Mouse (Mus musculus): ENCODE results near the gene Rogdi. TPM values are rescaled to one million over a fixed set of nuclear protein-coding genes. Genes with fewer than 3 reads are reported as not detected.

Rogdi gene
- polyA plus RNA-seq, 1 experiment from 2014 or later: 114 TPM

DNA sequence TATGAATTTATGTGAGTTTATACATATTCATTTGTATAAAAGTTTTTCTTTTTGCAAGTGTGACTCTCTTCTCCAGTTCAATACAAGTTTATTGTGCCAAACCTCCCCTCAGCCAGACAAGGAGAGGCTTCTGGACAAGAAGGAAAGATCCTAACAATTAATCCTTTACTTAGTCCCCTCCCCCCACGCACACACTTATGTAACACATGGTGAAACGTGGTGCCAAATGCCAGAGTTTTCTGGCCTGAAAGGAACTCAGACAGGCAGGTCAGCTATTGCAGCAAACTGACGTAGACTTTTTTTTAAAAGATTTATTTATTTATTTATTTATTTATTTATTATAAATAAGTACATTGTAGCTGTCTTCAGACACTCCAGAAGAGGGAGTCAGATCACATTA, 12.7 kb downstream of the Rogdi start:
- 67% methylated on average over 3 of the region's 3 CpGs for WGBS
- ATAC-seq: no peak

GRCm38 (mm10) chr16:4998984-4999383, 14.4 kb downstream of the Rogdi start:
- Histone ChIP-seq H3K27ac (ENCODE audit: low read length) (no peak overlapping the region), H3K9ac (replicated peaks; ENCODE audit: low read depth, low read length) (no peak overlapping the region), H3K4me2 (ENCODE audit: low read length) (no peak overlapping the region), H3K4me1 (replicated peaks; ENCODE audit: control insufficient read depth, insufficient read depth, low read length) (no peaks in the 10 kb centered on the region), H3K9me3 (ENCODE audit: control insufficient read depth, low read length) (no peaks in the 10 kb centered on the region), H3K27me3 (replicated peaks; ENCODE audit: control insufficient read depth, insufficient read depth, low read length) (0 out of 2 replicates have a peak, but pooled peaks cover 2% of the 10 kb centered on the region), H3K36me3 (ENCODE audit: control insufficient read depth, insufficient read depth) (no peaks in the 10 kb centered on the region), H3K4me3 (replicated peaks; ENCODE audit: low read length) (no peak overlapping the region)
- 89% methylated on average over 1 of the region's 1 CpGs for WGBS
- no peak for ATAC-seq

More for the DNA sequence above, 12.7 kb downstream of the Rogdi start:
- Histone ChIP-seq H3K9ac (replicated peaks; ENCODE audit: low read depth, low read length) (no peak overlapping the region), H3K9me3 (ENCODE audit: control insufficient read depth, low read length) (no peaks in the 10 kb centered on the region), H3K27me3 (replicated peaks; ENCODE audit: control insufficient read depth, insufficient read depth, low read length) (0 out of 2 replicates have a peak, but pooled peaks cover 2% of the 10 kb centered on the region), H3K4me2 (ENCODE audit: low read length) (no peak overlapping the region), H3K27ac (ENCODE audit: low read length) (no peak overlapping the region), H3K4me3 (replicated peaks; ENCODE audit: low read length) (no peak overlapping the region), H3K4me1 (replicated peaks; ENCODE audit: control insufficient read depth, insufficient read depth, low read length) (no peaks in the 10 kb centered on the region), H3K36me3 (ENCODE audit: control insufficient read depth, insufficient read depth) (no peaks in the 10 kb centered on the region)

- no peaks in the 10 kb centered on the region for H3K36me3 ChIP-seq (ENCODE audit: control insufficient read depth, insufficient read depth)
- 60% methylated on average over 3 of the region's 3 CpGs for WGBS
Measured at GRCm38 (mm10) chr16:4997553-4997952, 15.8 kb downstream of the Rogdi start, which contains the start of gene Sept12. Gene Sept12 (minus strand): TSS chr16:4997852.

DNA sequence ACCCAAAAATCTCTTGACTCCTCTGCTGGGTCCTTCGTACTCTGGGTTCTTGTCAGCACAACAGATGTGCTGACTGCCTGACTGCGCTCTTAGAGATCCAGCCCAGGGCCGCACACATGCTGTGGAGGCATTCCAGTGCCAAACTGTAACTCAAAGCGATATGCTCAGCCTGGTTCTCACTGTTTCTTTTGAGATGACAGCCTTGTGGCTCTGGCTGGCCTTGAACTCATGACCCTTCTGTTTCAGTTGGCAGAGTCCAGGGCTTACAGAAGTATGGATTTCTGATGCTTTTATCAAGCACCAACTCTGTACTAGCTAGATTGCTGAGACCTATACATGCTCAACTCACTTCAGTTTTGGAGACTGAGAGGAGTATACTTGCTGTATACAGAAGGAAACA, 20.1 kb downstream of the Rogdi start:
- 74% methylated on average over 4 of the region's 4 CpGs for WGBS
- Histone ChIP-seq H3K4me2 (ENCODE audit: low read length) (no peak overlapping the region), H3K4me1 (replicated peaks; ENCODE audit: control insufficient read depth, insufficient read depth, low read length) (no peaks in the 10 kb centered on the region), H3K36me3 (ENCODE audit: control insufficient read depth, insufficient read depth) (no peaks in the 10 kb centered on the region), H3K9ac (replicated peaks; ENCODE audit: low read depth, low read length) (no peak overlapping the region), H3K27me3 (replicated peaks; ENCODE audit: control insufficient read depth, insufficient read depth, low read length) (no peaks in the 10 kb centered on the region), H3K9me3 (ENCODE audit: control insufficient read depth, low read length) (no peaks in the 10 kb centered on the region), H3K4me3 (replicated peaks; ENCODE audit: low read length) (no peak overlapping the region), H3K27ac (ENCODE audit: low read length) (no peak overlapping the region)
- no peak for ATAC-seq

More at GRCm38 (mm10) chr16:4997553-4997952, 15.8 kb downstream of the Rogdi start, which contains the start of gene Sept12:
- 0 out of 2 replicates have a peak, but pooled peaks cover 2% of the 10 kb centered on the region for H3K27me3 ChIP-seq (replicated peaks; ENCODE audit: control insufficient read depth, insufficient read depth, low read length)
- no peaks in the 10 kb centered on the region for H3K4me1 ChIP-seq (replicated peaks; ENCODE audit: control insufficient read depth, insufficient read depth, low read length)
- no peak within 1 kb of the TSS for H3K4me3 ChIP-seq (replicated peaks; ENCODE audit: low read length)
- H3K4me2 ChIP-seq (ENCODE audit: low read length): no peak within 1 kb of the TSS
- no peak for ATAC-seq
- H3K9ac ChIP-seq (replicated peaks; ENCODE audit: low read depth, low read length): no peak within 1 kb of the TSS
- H3K9me3 ChIP-seq (ENCODE audit: control insufficient read depth, low read length): no peaks in the 10 kb centered on the region
- H3K27ac ChIP-seq (ENCODE audit: low read length): no peak within 1 kb of the TSS

DNA sequence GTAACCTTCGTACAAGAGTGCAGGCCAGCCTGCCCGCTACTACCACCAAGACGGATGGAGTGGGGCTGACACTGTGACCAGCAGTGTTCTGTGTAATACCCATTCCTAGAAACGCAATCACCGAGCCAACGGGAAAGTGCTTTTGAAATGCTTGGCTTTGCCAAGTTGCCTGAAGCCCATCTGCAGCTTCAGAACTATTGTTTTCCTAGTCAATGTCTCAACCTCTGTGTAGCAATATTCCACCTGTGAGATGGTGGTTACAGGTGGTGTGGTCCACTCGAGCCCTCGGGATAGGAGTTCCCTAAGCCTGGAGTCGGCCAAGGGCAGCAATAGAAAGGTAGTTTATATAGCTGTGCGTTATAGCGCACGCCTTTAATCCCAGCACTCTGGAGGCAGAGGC, 28.6 kb downstream of the Rogdi start:
- WGBS: 89% methylated on average over 12 of the region's 12 CpGs
- Histone ChIP-seq H3K9me3 (ENCODE audit: control insufficient read depth, low read length) (no peaks in the 10 kb centered on the region), H3K27ac (ENCODE audit: low read length) (no peak overlapping the region), H3K4me3 (replicated peaks; ENCODE audit: low read length) (no peak overlapping the region), H3K27me3 (replicated peaks; ENCODE audit: control insufficient read depth, insufficient read depth, low read length) (no peaks in the 10 kb centered on the region), H3K4me2 (ENCODE audit: low read length) (no peak overlapping the region), H3K4me1 (replicated peaks; ENCODE audit: control insufficient read depth, insufficient read depth, low read length) (no peaks in the 10 kb centered on the region), H3K9ac (replicated peaks; ENCODE audit: low read depth, low read length) (no peak overlapping the region), H3K36me3 (ENCODE audit: control insufficient read depth, insufficient read depth) (no peaks in the 10 kb centered on the region)
- no peak for ATAC-seq

DNA sequence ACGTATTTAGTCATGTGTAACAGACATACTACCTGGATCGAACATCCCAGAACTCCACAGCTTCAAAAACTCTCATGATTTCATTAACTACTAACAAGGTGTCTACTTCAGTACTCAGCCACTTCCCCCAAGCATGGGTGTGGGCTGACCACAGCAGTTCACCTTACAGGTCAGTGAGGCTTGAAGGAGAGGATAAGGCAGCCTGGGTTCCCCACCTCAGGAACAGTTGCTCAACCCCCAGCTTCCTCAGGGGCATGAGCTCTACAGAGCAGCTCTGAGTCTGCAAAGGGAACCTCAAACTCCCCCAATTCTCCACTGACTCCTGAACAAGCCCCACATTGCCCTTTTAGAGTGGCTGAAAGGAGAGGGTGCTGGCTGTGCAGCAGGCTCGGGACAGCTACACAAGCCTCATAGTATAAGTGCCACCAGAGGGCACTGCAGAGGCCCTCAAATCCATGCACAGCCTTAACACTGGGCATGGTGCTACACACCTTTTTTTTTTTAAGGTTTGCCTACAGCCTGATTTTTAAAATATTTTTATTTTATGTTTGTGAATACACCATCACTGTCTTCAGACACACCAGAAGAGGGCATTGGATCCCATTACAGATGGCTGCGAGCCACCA, 33.5 kb downstream of the Rogdi start:
- H3K4me3 ChIP-seq (replicated peaks; ENCODE audit: low read length): no peak overlapping the region
- no peaks in the 10 kb centered on the region for H3K36me3 ChIP-seq (ENCODE audit: control insufficient read depth, insufficient read depth)
- no peak overlapping the region for H3K9ac ChIP-seq (replicated peaks; ENCODE audit: low read depth, low read length)
- no peak for ATAC-seq
- no peaks in the 10 kb centered on the region for H3K4me1 ChIP-seq (replicated peaks; ENCODE audit: control insufficient read depth, insufficient read depth, low read length)
- no peak overlapping the region for H3K27ac ChIP-seq (ENCODE audit: low read length)
- H3K9me3 ChIP-seq (ENCODE audit: control insufficient read depth, low read length): no peaks in the 10 kb centered on the region
- H3K27me3 ChIP-seq (replicated peaks; ENCODE audit: control insufficient read depth, insufficient read depth, low read length): no peaks in the 10 kb centered on the region
- WGBS: 73% methylated on average over 4 of the region's 4 CpGs
- no peak overlapping the region for H3K4me2 ChIP-seq (ENCODE audit: low read length)

GRCm38 (mm10) chr16:4978275-4979051, 34.9 kb downstream of the Rogdi start:
- Histone ChIP-seq H3K27ac (ENCODE audit: low read length) (no peak overlapping the region), H3K4me1 (replicated peaks; ENCODE audit: control insufficient read depth, insufficient read depth, low read length) (no peaks in the 10 kb centered on the region), H3K27me3 (replicated peaks; ENCODE audit: control insufficient read depth, insufficient read depth, low read length) (no peaks in the 10 kb centered on the region), H3K9me3 (ENCODE audit: control insufficient read depth, low read length) (no peaks in the 10 kb centered on the region), H3K4me2 (ENCODE audit: low read length) (no peak overlapping the region), H3K4me3 (replicated peaks; ENCODE audit: low read length) (no peak overlapping the region), H3K36me3 (ENCODE audit: control insufficient read depth, insufficient read depth) (no peaks in the 10 kb centered on the region), H3K9ac (replicated peaks; ENCODE audit: low read depth, low read length) (no peak overlapping the region)
- ATAC-seq: no peak
- 69% methylated on average over 5 of the region's 5 CpGs for WGBS

DNA sequence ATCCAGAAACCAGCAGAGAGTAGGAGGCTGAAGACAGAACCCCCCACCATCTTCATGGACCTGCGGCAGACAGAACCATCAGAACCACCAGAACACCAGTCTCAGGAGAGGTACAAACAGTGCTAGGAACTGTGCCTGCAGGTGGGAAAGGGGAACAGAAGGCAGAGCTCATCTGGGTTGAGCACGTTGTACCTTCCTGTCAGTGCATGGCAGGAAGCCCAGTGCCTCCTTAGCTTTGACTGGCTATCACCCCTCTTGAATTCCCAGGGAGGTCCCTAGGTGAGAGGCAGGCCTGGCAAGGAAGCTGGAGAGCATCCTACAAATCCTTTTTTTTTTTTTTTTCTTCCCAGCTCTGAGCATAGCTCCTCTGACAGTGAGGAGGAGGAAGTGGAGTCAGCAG, 37.2 kb downstream of the Rogdi start:
- Histone ChIP-seq H3K9me3 (ENCODE audit: control insufficient read depth, low read length) (no peaks in the 10 kb centered on the region), H3K4me2 (ENCODE audit: low read length) (no peak overlapping the region), H3K4me1 (replicated peaks; ENCODE audit: control insufficient read depth, insufficient read depth, low read length) (no peaks in the 10 kb centered on the region), H3K27me3 (replicated peaks; ENCODE audit: control insufficient read depth, insufficient read depth, low read length) (no peaks in the 10 kb centered on the region), H3K36me3 (ENCODE audit: control insufficient read depth, insufficient read depth) (no peaks in the 10 kb centered on the region), H3K9ac (replicated peaks; ENCODE audit: low read depth, low read length) (no peak overlapping the region), H3K27ac (ENCODE audit: low read length) (no peak overlapping the region), H3K4me3 (replicated peaks; ENCODE audit: low read length) (no peak overlapping the region)
- WGBS: 71% methylated on average over 2 of the region's 2 CpGs
- no peak for ATAC-seq

GRCm38 (mm10) chr16:4974521-4974920, 38.8 kb downstream of the Rogdi start:
- Histone ChIP-seq H3K4me1 (replicated peaks; ENCODE audit: control insufficient read depth, insufficient read depth, low read length) (no peaks in the 10 kb centered on the region), H3K27ac (ENCODE audit: low read length) (no peak overlapping the region), H3K9me3 (ENCODE audit: control insufficient read depth, low read length) (no peaks in the 10 kb centered on the region), H3K4me2 (ENCODE audit: low read length) (no peak overlapping the region), H3K27me3 (replicated peaks; ENCODE audit: control insufficient read depth, insufficient read depth, low read length) (no peaks in the 10 kb centered on the region), H3K9ac (replicated peaks; ENCODE audit: low read depth, low read length) (no peak overlapping the region), H3K36me3 (ENCODE audit: control insufficient read depth, insufficient read depth) (no peaks in the 10 kb centered on the region), H3K4me3 (replicated peaks; ENCODE audit: low read length) (no peak overlapping the region)
- no peak for ATAC-seq
- WGBS: 63% methylated on average over 5 of the region's 5 CpGs
